Mouse (Mus musculus) effector memory CD4-positive, alpha-beta T cell, adult 7 months (primary cell): Measurements from ENCODE around the gene Nubp1. TPM values are rescaled to one million over a fixed set of nuclear protein-coding genes. Genes with fewer than 3 reads are reported as not detected.

ENCODE experiments used
- polyA plus RNA-seq: library from polyadenylated mRNA; unstranded; fragments of 100-300 nt; shearing (Covaris generic); gene quantifications from one replicate; pipeline ENCODE4 v1.2.1, GENCODE M21; 2017

Nubp1 gene
- 71.6 TPM for polyA plus RNA-seq

DNA sequence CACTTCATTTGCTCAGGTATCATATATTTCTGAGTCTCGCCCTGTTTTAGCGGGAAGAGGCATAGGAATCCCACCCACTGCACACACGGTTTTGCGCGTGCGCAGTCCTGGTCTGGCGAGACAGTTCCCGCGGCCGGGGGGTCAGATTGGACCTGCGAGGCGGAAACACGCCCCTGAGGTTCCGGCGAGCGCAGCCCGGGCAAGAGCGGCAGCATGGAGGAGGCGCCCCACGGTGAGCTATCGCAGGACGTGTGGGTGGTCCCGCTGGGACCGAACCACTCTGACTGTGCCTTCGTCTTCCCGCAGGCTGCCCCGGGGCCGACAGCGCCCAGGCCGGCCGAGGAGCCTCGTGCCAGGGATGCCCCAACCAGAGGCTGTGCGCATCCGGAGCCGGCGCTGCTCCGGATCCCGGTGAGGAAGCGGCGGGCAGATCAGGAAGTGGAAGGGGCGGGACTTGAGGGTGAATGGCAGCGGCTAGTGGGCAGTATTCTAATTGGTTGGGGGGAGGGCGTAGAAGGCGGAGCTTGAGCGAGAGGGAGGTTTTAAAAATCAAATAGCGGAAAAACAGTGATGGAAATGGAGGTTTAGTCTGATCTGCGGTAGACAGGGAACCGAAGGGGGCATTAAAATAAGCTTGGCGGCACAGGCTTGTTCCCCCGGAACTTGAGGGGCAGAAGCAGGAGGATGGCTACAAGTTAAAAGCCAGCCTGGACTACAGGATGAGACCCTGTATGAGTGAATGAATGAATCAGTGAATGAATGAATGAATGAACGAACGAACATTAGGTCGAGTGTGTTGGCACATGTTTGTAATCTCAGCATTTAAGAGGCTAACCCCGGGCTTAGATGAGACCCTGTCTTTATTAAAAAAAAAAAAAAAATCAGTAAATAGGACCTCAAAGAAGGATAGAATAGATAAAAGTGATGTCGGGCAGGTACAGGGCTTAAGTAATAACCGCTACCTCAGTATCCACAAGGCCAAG, at the start of gene Nubp1:
Gene Nubp1 (plus strand): TSS at position 185 of the 983 bp plus-strand sequence.

DNA sequence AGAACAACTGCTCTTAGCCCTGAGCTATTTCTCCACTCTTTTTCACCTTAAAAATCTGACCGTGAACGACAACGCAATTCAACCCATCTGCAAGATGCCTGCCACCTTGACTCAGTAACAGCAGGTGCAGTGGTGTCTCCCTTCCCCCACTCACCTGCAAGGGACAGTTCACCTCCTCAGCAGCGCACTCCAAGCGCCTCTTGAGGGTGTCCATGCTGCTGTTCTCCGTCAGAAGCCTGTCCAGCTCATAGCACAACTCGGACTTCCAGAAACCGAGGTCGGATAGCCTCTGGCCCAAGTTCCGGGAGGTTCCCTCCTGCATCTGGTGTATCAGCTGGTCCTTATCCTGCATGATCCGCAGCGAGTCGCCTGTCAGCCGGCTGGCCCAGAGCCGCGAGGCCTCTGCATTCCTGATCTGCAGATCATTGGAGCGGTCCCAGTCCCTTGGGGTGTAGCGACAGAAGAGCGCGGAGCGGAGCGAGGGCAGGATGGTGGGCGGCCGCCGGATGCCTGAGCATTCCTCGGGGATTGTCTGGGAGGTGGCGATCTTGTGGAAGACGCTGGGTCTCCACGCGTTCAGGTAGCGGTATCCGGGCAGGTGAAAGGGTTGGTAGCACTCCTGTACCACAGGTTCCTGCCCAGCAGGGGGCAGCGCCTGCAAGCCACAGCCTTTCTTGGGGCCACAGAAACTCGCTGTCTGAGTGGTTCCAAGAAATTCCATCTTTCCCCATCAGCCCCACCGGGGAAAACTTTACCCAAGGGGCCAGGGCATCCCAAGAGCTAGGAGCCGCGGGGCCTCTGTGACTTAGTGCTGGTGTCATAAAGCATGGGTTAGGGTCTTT, 16.8 kb upstream of the Nubp1 start, which contains the start of gene Tekt5:
Gene Tekt5 (minus strand): TSS at position 792 of the 842 bp plus-strand sequence.

DNA sequence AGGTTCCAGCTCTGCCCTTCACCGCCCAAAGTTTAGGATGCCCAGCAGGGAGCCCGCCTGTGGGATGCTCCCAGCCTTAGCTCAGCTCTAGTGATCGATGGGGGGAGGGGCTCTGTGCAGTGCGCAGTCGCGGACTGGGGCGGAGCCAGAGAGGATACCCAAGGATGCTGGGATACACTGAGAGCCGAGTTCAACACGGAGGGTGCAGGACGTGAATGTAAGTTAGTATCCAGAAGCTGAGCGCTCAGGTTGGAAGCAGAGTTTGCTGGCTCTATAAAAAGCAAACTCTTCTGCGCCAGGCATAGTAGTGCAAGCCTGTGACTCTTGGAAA, 35.5 kb downstream of the Nubp1 start, which contains the start of gene Tvp23a:
Gene Tvp23a (minus strand): TSS at position 99 of the 331 bp plus-strand sequence.

Other genes with a start within 250 kb of the Nubp1 start
- 1.5 TPM for gene Rpl39l, start 241.7 kb upstream of the Nubp1 start, polyA plus RNA-seq
- 0.90 TPM for gene Atf7ip2, start 219.2 kb upstream of the Nubp1 start, polyA plus RNA-seq
- gene Emp2, start 98.0 kb upstream of the Nubp1 start, polyA plus RNA-seq, result not detected
- not detected for gene Tekt5, start 16.5 kb upstream of the Nubp1 start, polyA plus RNA-seq
- 4.1 TPM for gene Tvp23a, start 35.4 kb downstream of the Nubp1 start, polyA plus RNA-seq
- 0.46 TPM for gene Ciita, start 68.1 kb downstream of the Nubp1 start, polyA plus RNA-seq
- 13.1 TPM for gene Dexi, start 131.1 kb downstream of the Nubp1 start, polyA plus RNA-seq
- gene Clec16a, start 133.4 kb downstream of the Nubp1 start, polyA plus RNA-seq, result 15.5 TPM